In genomic region chr3:51881981-51882380, GRCm38 (mm10) we compare ENCODE assay signal across 8 mouse cellular contexts.
A peak's percentile ranks its signal among the peaks of the same experiment; 100 is the strongest.
DNase-seq lines count a peak whose midpoint lies in the region; ATAC-seq and TF ChIP-seq lines count a peak whose summit lies in the region.

No protein-coding gene starts in this region.

- 0 out of 2 replicates have a peak overlapping the region, but pooled peaks have one; percentile 1 for H3K27ac ChIP-seq in kidney, embryonic 14.5 days (ENCODE audit: low read depth, low read length)
- H3K27ac ChIP-seq in heart, embryonic 11.5 days (ENCODE audit: low read depth, low read length) = 0 out of 2 replicates have a peak overlapping the region, but pooled peaks have one; percentile 15
- no peak overlapping the region for H3K27ac ChIP-seq in liver, embryonic 12.5 days
- no peak overlapping the region for H3K27ac ChIP-seq in stomach, postnatal 0 days (replicated peaks)

- no peak overlapping the region for H3K4me2 ChIP-seq in kidney, embryonic 14.5 days (replicated peaks; ENCODE audit: low read depth, low read length)
- H3K4me2 ChIP-seq in heart, embryonic 11.5 days = peak overlapping the region; percentile 40
- peak overlapping the region; percentile 19; the same call in 1 of the 2 replicates for H3K4me2 ChIP-seq in liver, embryonic 12.5 days
- H3K4me2 ChIP-seq in stomach, postnatal 0 days (replicated peaks; ENCODE audit: low read depth) = no peak overlapping the region

- H3K4me1 ChIP-seq in kidney, embryonic 14.5 days (ENCODE audit: control insufficient read depth, insufficient read depth, low read length) = peaks cover 34% of the 10 kb centered on the region
- H3K4me1 ChIP-seq in heart, embryonic 11.5 days (ENCODE audit: control insufficient read depth, insufficient read depth, low read length) = peaks cover 18% of the 10 kb centered on the region
- H3K4me1 ChIP-seq in liver, embryonic 12.5 days = peaks cover 64% of the 10 kb centered on the region
- no peaks in the 10 kb centered on the region for H3K4me1 ChIP-seq in stomach, postnatal 0 days (replicated peaks; ENCODE audit: control insufficient read depth, insufficient read depth)

- H3K9me3 ChIP-seq in kidney, embryonic 14.5 days (ENCODE audit: control insufficient read depth, low read length) = no peaks in the 10 kb centered on the region
- no peaks in the 10 kb centered on the region for H3K9me3 ChIP-seq in heart, embryonic 11.5 days (replicated peaks; ENCODE audit: control insufficient read depth, low read length)
- no peaks in the 10 kb centered on the region for H3K9me3 ChIP-seq in liver, embryonic 12.5 days (replicated peaks)
- no peaks in the 10 kb centered on the region for H3K9me3 ChIP-seq in stomach, postnatal 0 days (ENCODE audit: control insufficient read depth, low read length)

- TF ChIP-seq CTCF in stomach, postnatal 0 days (IDR thresholded peaks at IDR 0.05; ENCODE audit: low read depth) = no peak

- H3K4me3 ChIP-seq in kidney, embryonic 14.5 days (ENCODE audit: low read length) = no peak overlapping the region
- no peak overlapping the region for H3K4me3 ChIP-seq in heart, embryonic 11.5 days (ENCODE audit: low read depth, low read length)
- H3K4me3 ChIP-seq in liver, embryonic 12.5 days = no peak overlapping the region
- no peak overlapping the region for H3K4me3 ChIP-seq in stomach, postnatal 0 days (ENCODE audit: low read depth, low read length)

- no peak for DNase-seq in kidney, adult 18-20 months
- no peak for DNase-seq in stomach, postnatal 0 days (ENCODE audit: low spot score)
- DNase-seq in urinary bladder, postnatal 25 days (ENCODE audit: low spot score) = no peak
- no peak for DNase-seq in spleen, postnatal 4 days (ENCODE audit: low spot score in 2 of 2)
- DNase-seq in cerebellum, adult 11-12 months = no peak

- H3K27me3 ChIP-seq in kidney, embryonic 14.5 days (ENCODE audit: control insufficient read depth, insufficient read depth, low read length) = no peaks in the 10 kb centered on the region
- H3K27me3 ChIP-seq in heart, embryonic 11.5 days (ENCODE audit: control insufficient read depth, insufficient read depth, low read length) = no peaks in the 10 kb centered on the region
- no peaks in the 10 kb centered on the region for H3K27me3 ChIP-seq in liver, embryonic 12.5 days (replicated peaks)
- H3K27me3 ChIP-seq in stomach, postnatal 0 days (ENCODE audit: control insufficient read depth, insufficient read depth, low read length) = no peaks in the 10 kb centered on the region

- TF ChIP-seq EP300 in stomach, postnatal 0 days (optimal IDR thresholded peaks at IDR 0.05) = no peak

- ATAC-seq in kidney, embryonic 14.5 days (ENCODE audit: low FRiP score, low TSS enrichment) = peak; percentile 50; the same call in 1 of the 2 replicates
- ATAC-seq in heart, embryonic 11.5 days (replicated peaks; ENCODE audit: insufficient number of reproducible peaks, low FRiP score, low TSS enrichment) = peak; percentile 59; the same call in 1 of the 2 replicates
- ATAC-seq in liver, embryonic 12.5 days = peak; percentile 19; the same call in 1 of the 2 replicates
- peak; percentile 35; the same call in 1 of the 2 replicates for ATAC-seq in stomach, postnatal 0 days (ENCODE audit: low FRiP score, low TSS enrichment)

- H3K9ac ChIP-seq in kidney, embryonic 14.5 days (ENCODE audit: low read depth, low read length) = no peak overlapping the region
- 0 out of 2 replicates have a peak overlapping the region, but pooled peaks have one; percentile 22 for H3K9ac ChIP-seq in heart, embryonic 11.5 days (ENCODE audit: low read depth, low read length)
- H3K9ac ChIP-seq in liver, embryonic 12.5 days = no peak overlapping the region
- no peak overlapping the region for H3K9ac ChIP-seq in stomach, postnatal 0 days (ENCODE audit: low read length)

- 33% methylated on average over 10 of the region's 10 CpGs for WGBS in kidney, embryonic 14.5 days
- WGBS in heart, embryonic 11.5 days (ENCODE audit: insufficient replicate concordance) = 18% methylated on average over 10 of the region's 10 CpGs
- 28% methylated on average over 10 of the region's 10 CpGs for WGBS in liver, embryonic 12.5 days (ENCODE audit: insufficient replicate concordance)
- WGBS in stomach, postnatal 0 days = 41% methylated on average over 10 of the region's 10 CpGs

- no peaks in the 10 kb centered on the region for H3K36me3 ChIP-seq in kidney, embryonic 14.5 days (ENCODE audit: control insufficient read depth, insufficient read depth, low read length)
- no peaks in the 10 kb centered on the region for H3K36me3 ChIP-seq in heart, embryonic 11.5 days (ENCODE audit: control insufficient read depth, insufficient read depth, low read length)
- H3K36me3 ChIP-seq in liver, embryonic 12.5 days = no peaks in the 10 kb centered on the region
- H3K36me3 ChIP-seq in stomach, postnatal 0 days (ENCODE audit: control insufficient read depth, insufficient read depth, low read length) = no peaks in the 10 kb centered on the region

Comparison
In these comparisons a context has a peak if more than half of its experiments do, and no peak if none do; other contexts are left out.
1. H3K27ac ChIP-seq: peak in kidney, embryonic 14.5 days (single experiment) and heart, embryonic 11.5 days (single experiment); none in liver, embryonic 12.5 days (single experiment) and stomach, postnatal 0 days (single experiment).
2. H3K4me2 ChIP-seq: peak in heart, embryonic 11.5 days (single experiment) and liver, embryonic 12.5 days (single experiment); none in kidney, embryonic 14.5 days (single experiment) and stomach, postnatal 0 days (single experiment).
3. Peak in every context shown above with its lines, with median percentiles within 50 percentile points of each other: ATAC-seq.